Mouse (Mus musculus) mature B cell (primary cell): Measurements from ENCODE around the gene C130026I21Rik.
"Not testable (repeated sequence)": the region's sequence is repeated elsewhere in the genome, so short reads cannot be mapped to it uniquely, and the experiment has no call there.

Experiments used
- in situ Hi-C: fragments of 300-500 bp; cut with MboI; formaldehyde crosslinking; loops from 2 replicates; pipeline ENCODE4 v1.14.3; 2019

C130026I21Rik gene

DNA sequence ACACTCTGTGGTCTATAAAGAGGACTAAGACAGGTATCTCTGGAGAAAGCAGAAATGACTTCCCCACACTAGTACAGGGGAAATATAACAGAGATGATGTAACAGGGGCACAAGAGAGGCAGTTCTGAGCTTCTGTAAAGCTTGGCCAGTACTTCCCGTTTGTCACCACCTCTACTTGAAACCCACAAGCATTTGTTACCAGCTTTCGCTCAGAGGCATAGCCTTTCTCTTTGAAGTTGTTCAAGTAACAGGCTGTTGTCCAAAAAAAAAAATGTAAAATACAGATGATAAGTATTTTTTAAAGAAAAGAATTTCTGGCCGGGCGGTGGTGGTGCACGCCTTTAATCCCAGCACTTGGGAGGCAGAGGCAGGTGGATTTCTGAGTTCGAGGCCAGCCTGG lies 236.8 kb downstream of the C130026I21Rik start:
- in situ Hi-C loops: not testable (repeated sequence)

DNA sequence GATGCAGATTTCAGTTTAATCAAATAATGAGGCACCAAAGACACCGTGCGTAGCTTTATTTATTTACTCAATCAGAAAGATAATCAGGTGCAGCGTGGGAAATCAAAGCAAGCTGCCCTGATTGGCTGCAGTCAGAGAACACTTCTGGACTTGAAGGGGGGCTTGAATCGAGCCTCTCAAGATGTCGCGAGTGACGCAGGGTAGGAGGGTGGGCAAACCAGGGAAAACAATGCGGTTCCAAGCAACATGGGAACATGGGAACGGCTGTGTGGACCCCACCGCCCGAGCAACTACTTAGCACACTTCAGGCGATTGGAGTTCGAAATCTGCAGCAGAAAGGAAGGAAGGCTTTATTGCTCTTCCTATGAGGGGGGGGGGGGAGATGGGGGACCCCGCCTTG lies 240.2 kb downstream of the C130026I21Rik start:
- in situ Hi-C loops: not testable (repeated sequence)

DNA sequence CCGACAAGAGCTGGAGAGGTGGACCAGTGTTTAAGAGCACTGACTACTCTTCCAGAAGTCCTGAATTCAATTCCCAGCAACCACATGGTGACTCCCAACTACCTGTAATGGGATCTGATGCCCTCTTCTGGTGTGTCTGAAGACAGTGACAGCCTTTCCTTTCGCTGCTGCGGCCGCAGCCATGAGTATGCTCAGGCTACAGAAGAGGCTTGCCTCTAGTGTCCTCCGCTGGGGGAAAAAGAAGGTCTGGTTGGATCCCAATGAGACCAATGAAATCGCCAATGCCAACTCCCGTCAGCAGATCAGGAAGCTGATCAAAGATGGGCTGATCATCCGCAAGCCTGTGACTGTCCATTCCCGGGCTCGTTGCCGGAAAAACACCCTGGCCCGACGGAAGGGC lies 258.4 kb downstream of the C130026I21Rik start:
- in situ Hi-C loops: not testable (repeated sequence)

DNA sequence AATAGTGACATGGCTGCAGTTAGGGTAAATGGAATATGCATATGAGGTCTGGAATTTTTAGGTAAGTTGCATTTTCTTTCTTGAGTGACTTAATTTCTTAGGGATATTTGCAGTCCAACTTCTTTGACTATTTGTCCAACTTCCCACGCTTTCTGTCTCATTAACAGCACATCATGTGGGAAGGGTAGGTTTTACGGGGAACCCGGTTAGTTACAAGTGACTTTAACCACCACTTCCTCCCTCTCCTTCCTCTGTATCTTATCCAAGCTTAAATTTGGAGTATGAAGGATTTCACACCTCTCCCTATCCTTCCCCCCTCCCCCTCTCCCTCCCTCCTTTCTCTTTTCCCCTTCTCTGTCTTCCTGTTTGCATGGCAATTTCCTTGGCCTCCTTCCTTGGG lies 259.4 kb downstream of the C130026I21Rik start:
- in situ Hi-C loops: not testable (repeated sequence)

DNA sequence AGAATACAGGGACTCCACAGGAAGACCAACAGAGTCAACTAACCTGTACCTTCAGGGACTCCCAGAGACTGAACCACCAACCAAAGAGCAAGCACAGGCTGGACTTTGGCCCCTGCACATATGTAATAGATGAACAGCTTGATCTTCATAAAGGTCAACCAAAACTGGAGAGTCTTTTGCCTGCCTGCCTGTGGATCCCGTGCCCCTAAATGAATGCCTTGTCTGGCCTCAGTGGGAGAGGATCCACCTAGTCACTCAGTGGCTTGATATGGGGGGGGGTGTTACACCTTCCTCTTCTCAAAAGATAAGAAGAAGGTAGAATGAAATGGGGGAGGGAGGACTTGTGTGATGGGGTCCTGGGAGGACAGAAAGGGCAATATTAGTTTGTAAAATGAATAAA lies 262.6 kb downstream of the C130026I21Rik start:
- in situ Hi-C loops: not testable (repeated sequence)

DNA sequence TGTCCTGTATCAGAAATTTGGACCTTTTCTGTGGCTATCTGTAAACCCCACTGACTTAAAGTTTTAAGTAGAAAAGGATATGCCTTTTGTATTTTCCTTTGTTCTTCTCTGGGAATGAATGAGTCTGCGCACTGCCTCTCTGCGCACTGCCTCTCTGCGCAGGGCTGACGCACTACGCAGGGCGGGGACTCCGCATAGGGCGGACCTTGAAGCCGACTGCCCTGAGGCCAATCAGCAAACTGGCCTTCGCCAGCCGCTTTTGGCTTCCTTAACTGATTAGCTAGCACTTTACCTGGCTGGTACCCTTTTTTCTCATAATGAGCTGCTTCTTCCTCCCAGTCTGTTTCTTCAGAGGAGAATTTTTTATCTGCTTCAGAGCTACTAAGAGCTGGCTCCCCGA lies 271.1 kb downstream of the C130026I21Rik start:
- in situ Hi-C loops: not testable (repeated sequence)

DNA sequence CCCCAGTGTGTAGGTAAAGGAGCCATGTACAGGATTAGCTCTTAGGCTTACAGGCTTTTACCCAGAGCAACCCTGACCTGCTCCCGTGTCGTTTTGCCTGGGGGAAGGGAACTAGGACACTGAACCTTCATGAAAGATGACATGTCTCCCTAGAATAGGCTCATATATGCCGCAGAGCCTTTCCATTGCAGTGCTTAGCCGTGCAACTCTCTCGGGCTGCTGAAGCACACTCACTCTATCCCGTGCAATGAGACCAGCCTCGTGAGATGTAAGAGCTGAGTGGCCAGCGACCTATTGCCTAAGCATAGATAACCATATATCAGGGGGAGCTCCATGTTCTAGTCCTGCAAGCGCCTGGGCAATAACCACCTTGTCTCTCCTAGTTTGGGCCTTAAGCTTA lies 274.1 kb downstream of the C130026I21Rik start:
- in situ Hi-C loops: not testable (repeated sequence)

DNA sequence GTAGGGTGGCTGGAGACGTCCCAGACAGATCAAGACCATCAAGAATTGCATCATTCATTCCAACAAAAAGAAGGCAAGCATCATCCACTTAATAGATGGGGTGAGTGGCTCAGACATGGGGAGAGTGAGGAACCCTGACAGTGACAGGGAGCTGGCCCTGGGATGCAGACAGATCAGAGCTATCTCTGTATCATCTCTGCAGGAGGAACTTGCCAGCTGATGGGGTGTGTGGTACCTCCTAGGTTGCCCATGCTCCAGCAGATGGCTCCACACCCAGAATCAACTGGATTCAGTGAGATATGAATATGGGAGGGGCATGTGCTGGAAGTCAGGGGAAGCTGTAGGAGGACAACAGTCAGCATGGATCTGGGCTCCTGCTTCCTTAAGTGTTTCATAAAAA lies 275.9 kb downstream of the C130026I21Rik start:
- in situ Hi-C loops: not testable (repeated sequence)

DNA sequence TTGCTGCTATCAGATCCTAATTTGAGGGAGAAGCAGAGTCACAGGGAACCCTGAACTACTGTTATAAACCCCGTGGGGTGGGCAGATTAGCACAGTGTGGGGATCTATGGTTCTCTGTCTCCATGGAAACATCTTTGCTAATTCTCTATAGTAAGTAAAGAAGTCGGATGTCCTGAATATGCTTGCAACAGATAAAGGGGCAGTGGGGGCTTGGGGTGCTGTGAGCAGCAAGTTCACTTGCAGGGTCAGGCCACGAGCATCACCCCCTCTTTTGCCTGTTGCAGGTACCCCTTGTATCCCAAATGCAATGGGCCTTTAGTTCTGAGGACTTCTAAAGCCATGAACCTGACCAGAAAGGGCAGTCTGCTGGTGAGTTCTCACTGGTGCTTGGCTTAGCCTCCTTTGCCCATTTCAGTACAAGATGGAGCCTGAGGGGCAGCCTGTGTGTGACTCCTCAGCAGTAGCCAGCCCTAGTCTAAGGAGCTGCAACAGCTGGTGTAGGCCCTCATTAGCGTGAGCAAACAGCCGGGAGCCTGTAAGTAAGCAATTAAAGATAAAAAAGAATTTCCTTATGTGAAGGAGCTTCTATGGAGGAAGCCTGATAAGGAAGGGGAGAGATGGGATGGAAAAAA lies 276.6 kb downstream of the C130026I21Rik start:
- in situ Hi-C loops: not testable (repeated sequence)

DNA sequence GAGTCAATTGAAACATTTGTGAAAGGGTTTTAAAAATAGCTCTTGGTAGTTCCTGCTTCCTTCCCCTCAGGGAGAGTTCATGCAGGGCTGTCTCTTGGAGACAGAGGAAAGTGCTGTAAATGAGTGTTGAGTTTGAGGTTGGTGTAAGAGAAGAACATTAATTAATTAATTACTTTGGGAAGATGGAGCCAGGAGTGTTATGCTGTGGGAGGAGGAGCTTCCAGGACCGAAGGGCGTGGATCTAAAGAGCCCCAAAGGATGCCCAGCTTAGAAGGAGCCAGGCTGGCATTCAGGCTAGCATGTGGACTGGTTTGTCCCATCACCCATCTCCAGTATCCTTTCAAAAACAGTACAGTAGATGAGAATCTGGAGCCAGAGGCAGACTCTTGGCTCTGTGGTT lies 277.1 kb downstream of the C130026I21Rik start:
- in situ Hi-C loops: not testable (repeated sequence)

DNA sequence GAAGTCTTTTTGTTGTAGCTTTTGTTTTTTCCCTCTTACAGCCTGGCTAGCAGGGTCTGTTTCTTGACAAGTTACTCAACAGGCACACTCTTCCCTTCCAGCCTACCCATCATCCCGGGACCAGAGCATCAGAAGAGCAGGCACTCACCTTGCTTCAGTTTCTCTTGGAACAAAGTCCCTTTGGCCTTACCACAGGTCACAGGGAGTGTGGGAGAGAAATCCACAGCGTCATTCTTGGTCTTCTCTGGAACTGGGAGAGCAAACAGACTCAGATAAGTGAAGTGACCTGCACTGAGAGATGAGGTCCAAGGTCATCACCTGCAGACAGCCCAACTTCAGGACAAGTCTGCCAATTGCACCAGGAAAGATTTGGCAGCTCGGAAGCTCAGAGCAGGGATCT lies 277.5 kb downstream of the C130026I21Rik start:
- in situ Hi-C loops: not testable (repeated sequence)

DNA sequence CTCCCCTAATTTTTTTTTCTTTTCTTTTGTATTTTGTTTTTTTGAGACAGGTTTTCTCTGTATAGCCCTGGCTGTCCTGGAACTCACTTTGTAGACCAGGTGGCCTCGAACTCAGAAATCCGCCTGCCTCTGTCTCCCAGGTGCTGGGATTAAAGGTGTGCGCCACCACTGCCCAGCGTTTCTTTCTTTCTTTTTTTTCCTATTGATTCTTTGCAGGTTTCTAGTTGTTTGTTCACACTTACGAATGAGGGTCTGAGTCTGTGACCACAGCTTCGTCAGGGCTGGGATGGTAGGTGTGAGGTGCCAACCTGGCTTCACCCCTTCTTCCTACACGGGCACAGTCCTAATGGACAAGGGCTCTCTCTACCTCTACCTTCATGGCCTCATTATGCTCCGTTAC lies 281.3 kb downstream of the C130026I21Rik start:
- in situ Hi-C loops: not testable (repeated sequence)

DNA sequence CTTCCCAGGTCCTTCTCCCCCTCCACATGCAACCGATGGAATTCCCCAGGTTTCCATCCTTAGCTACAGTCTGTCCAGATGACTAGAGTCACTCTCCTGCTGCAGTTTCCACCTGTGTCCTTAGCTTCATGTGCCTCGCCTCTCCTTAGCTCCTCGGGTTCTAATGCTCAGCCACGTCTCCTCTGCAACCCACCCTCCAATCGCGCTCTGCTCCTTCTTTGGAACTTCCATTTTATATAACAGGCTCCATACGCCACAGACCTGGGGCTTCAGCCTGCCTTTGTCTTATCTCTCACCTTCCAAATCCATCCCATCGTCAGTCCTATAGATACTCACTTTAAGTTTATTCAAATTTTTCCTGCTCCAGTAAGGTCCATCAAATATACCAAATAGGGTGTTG lies 282.6 kb downstream of the C130026I21Rik start:
- in situ Hi-C loops: not testable (repeated sequence)

DNA sequence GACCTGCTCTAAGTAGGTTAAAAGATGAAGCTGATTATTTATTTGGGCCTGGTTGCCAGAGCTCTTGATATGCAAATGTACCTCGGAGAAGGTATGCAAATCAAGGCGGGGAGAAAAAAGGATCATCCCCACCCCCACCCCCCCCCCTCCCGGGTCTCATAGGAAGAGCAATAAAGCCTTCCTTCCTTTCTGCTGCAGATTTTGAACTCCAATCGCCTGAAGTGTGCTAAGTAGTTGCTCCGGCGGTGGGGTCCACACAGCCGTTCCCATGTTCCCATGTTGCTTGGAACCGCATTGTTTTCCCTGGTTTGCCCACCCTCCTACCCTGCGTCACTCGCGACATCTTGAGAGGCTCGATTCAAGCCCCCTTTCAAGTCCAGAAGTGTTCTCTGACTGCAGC lies 308.6 kb downstream of the C130026I21Rik start:
- in situ Hi-C loops: not testable (repeated sequence)

DNA sequence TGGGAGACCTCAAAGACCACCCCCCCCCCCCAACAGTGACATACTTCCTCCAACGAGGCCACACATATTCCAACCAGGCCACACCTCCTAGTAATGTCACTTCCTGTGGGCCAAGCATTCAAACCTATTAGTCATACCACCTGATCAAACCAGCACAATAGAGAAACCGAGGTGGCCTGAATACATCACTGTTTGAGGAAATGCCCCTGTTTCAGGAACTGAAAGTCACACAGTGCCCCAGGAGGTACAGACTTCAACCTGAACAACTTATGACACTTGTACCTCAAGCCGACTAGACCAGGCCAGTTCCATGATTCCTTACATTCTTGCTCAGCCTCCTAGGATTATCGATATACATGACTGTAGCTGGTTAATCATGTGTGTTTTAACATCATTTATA lies 312.7 kb downstream of the C130026I21Rik start:
- in situ Hi-C loops: not testable (repeated sequence)

DNA sequence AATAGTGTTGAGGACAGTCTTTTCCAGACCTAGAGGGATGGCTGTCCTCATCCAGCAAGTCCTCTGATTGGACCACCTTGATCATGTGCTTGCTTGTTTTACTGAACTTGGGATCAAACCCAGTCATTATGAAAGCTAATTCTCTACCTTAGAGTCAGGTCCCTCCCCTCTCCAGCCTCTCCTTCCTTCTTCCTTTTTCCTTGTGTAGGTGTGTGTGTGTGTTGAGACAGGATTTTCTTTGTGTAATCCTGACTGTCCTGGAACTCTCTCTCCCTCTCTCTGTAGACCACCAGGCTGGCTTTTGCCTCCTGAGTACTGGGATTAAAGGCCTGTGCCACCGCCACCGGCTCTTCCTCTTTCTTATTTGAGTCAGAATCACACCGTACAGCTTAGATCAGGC lies 313.6 kb downstream of the C130026I21Rik start:
- in situ Hi-C loops: not testable (repeated sequence)

DNA sequence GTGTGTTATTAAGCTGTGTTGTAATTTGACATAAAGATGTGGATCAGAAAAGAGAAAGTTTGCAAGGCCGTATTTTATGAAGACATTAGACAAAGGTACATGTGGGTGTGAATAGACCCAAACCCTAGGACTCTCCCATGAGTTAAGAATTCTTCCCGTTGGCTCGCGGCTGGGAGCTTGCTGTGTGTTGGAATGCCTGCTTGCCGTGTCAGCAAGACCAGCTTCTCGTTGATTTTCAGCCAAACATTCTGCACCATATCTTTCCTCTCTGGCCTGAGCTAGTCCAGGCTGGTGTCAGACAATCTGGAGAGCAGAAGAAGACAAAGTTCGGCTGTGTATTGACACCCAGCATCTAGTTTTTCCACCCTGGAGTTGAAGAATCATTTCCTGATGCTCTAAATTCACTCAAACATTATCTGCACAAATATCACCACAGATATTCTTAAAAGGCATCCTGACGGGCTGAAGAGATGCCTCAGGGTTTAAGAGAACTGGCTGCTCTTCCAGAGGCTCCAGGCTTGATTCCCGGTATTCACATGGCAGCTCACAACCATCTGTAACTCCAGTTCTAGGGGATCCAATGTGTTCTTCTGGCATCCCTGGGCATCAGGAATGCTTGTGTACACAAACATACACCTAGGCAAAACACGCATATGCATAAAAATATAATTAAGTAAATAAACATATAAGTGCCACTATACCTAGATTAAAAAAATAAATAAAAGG lies 317.7 kb downstream of the C130026I21Rik start:
- in situ Hi-C loops: no loop called here

DNA sequence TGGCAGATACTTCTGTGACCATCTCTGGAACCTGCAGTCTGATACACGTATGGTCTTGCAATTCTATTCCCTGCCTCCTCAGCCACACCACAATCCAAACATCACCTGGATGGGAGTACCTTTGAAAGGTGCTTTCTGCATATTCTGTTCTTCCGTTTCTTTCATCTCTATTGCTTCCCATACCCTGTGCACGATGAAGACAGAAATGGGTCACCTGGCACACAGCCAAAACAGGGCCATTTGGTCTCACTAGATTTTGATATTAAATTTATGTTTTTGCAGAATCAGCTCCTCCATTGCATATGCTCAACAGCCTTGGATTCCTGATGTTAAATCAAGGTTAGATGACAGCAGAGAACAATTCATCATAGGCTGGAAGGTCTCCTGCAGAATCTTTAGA lies 318.8 kb downstream of the C130026I21Rik start:
- in situ Hi-C loops: no loop called here

DNA sequence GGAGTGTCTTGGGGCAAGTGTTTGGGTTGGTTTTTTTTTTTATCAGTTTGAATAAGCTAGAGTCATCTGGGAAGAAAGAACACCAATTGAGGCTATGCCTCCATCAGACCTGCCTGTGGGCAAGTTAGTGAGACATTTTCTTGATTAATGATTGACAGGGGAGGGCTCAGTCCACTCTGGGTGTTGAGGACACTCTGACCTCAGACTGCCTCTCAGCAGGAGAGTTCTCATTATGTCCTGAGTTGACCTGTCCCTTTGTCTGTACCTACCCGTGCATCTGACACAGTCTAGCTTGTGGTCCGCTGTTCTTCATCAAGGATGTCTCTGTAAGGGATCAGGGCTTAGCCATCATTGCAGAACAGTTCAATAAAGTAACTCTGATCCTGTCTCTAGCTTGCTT lies 323.0 kb downstream of the C130026I21Rik start:
- in situ Hi-C loops: no loop called here

DNA sequence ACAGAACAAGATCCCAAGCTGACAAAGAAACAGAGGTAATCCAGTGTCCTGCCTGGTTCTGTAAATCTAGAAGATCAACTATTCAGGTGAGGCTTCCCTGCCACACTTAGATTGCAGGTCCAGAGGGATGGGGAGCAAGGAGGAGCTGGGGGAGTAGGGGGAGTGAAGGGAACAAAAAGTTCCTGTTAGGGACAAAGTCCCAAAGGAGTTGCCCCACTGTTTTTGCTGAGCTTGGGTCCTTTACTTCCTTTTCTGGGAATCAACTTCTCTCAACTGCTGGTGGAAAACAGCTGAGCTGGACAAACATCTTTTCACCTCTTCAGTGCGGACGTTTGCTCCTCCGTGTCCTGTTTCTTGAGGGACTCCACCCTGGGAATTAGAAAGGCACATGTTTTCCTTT lies 324.4 kb downstream of the C130026I21Rik start:
- in situ Hi-C loops: no loop called here

DNA sequence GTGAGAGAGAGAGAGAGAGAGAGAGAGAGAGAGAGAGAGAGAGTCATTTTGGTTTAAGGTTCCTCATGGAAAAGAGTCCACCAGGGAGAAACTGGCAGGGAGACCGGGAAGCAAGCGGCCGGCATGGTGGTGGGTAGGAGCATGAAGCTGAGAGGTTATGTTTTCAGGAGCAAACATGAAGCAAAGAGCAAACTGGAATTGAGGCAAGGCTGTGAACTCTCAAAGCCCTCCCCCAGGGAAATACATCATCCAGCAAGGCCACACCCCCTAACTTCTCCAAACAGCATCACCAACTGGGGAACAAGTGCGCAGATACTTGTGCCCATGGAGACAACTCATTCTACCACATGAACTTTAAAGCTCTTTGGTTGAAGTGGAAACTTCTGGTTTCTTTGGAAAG lies 326.8 kb downstream of the C130026I21Rik start:
- in situ Hi-C loops: no loop called here
